Mouse (Mus musculus) limb, embryonic 13.5 days (tissue): ENCODE data around the gene Oxct2a. TPM values are rescaled to one million over a fixed set of nuclear protein-coding genes. Genes with fewer than 3 reads are reported as not detected.
"Not testable (repeated sequence)": the region's sequence is repeated elsewhere in the genome, so short reads cannot be mapped to it uniquely, and the experiment has no call there.

Experiments
- ATAC-seq: fragments of 200-750 bp; cut with Nextera tagmentation; 2 replicates; pipeline ENCODE4 v1.8.0; 2017; ENCODE audit warnings: low read depth, moderate number of reproducible peaks, moderate TSS enrichment; ENCODE audit not compliant: low FRiP score
- H3K27ac ChIP-seq: fragments of 300-500 bp; sonication (generic); 2 replicates; pipeline ENCODE4 v1.5.1; 2015; ENCODE audit warnings: inconsistent platforms, mild to moderate bottlenecking, moderate library complexity
- H3K27me3 ChIP-seq: fragments of 300-500 bp; sonication (generic); 2 replicates; pipeline ENCODE4 v1.6.1; 2015; ENCODE audit warnings: mild to moderate bottlenecking, inconsistent platforms
- H3K36me3 ChIP-seq: fragments of 300-500 bp; sonication (generic); 2 replicates; pipeline ENCODE4 v1.6.1; 2015; ENCODE audit warnings: inconsistent platforms, mild to moderate bottlenecking, moderate library complexity
- H3K4me1 ChIP-seq: fragments of 300-500 bp; sonication (generic); 2 replicates; pipeline ENCODE4 v1.6.1; 2015; ENCODE audit warnings: inconsistent platforms
- H3K4me2 ChIP-seq: fragments of 300-500 bp; sonication (generic); replicated peaks from 2 replicates; pipeline ENCODE4 v1.6.1; 2015; ENCODE audit warnings: inconsistent platforms, mild to moderate bottlenecking, moderate library complexity
- H3K4me3 ChIP-seq: fragments of 300-500 bp; sonication (generic); 2 replicates; pipeline ENCODE4 v1.5.1; 2015; ENCODE audit warnings: moderate library complexity, mild to moderate bottlenecking, inconsistent platforms
- H3K9ac ChIP-seq: fragments of 300-500 bp; sonication (generic); 2 replicates; pipeline ENCODE4 v1.6.1; 2015; ENCODE audit warnings: mild to moderate bottlenecking, inconsistent platforms
- H3K9me3 ChIP-seq: fragments of 300-500 bp; sonication (generic); 2 replicates; pipeline ENCODE4 v1.6.1; 2016; ENCODE audit warnings: inconsistent platforms
- WGBS: fragments of 180-500 bp; shearing (Covaris S2); methylation state at CpG from one replicate; pipeline ENCODE4 v1.1.7; 2015; 5-methylcytosine and 5-hydroxymethylcytosine counted together
- polyA plus RNA-seq: library from polyadenylated mRNA; unstranded; fragments of >200 nt; fragmentation: Nextera tagmentation; extraction: Ambion mirVana; gene quantifications from 2 replicates; pipeline ENCODE4 v1.2.1, GENCODE M21; 2015

Oxct2a gene
- polyA plus RNA-seq, 1 experiment from 2014 or later = not detected

GRCm38 (mm10) chr4:123311845-123312244, 11.6 kb downstream of the Oxct2a start:
- no peaks in the 10 kb centered on the region for H3K9me3 ChIP-seq
- H3K27me3 ChIP-seq = no peaks in the 10 kb centered on the region
- no peak for ATAC-seq
- H3K4me2 ChIP-seq = no peak overlapping the region
- no peaks in the 10 kb centered on the region for H3K36me3 ChIP-seq
- no peak overlapping the region for H3K27ac ChIP-seq
- 72% methylated on average over 7 of the region's 7 CpGs for WGBS
- H3K4me1 ChIP-seq = no peaks in the 10 kb centered on the region
- H3K9ac ChIP-seq = no peak overlapping the region
- no peak overlapping the region for H3K4me3 ChIP-seq

- Histone ChIP-seq H3K4me1 (no peaks in the 10 kb centered on the region), H3K36me3 (peaks cover 8% of the 10 kb centered on the region), H3K27me3 (no peaks in the 10 kb centered on the region), H3K9ac (no peak overlapping the region), H3K9me3 (no peaks in the 10 kb centered on the region), H3K4me2 (no peak overlapping the region), H3K27ac (no peak overlapping the region), H3K4me3 (no peak overlapping the region)
- WGBS = 51% methylated on average over 3 of the region's 3 CpGs
- ATAC-seq = no peak
Measured at GRCm38 (mm10) chr4:123308292-123308691, 15.1 kb downstream of the Oxct2a start.

- H3K36me3 ChIP-seq = peaks cover 21% of the 10 kb centered on the region
- H3K4me3 ChIP-seq = no peak overlapping the region
- H3K27ac ChIP-seq = no peak overlapping the region
- H3K9ac ChIP-seq = no peak overlapping the region
- no peak overlapping the region for H3K4me2 ChIP-seq
- WGBS = 75% methylated on average over 10 of the region's 10 CpGs
- no peaks in the 10 kb centered on the region for H3K27me3 ChIP-seq
- ATAC-seq = no peak
- H3K4me1 ChIP-seq = no peaks in the 10 kb centered on the region
- no peaks in the 10 kb centered on the region for H3K9me3 ChIP-seq
Measured at GRCm38 (mm10) chr4:123306999-123307398, 16.4 kb downstream of the Oxct2a start.

- Histone ChIP-seq H3K4me1 (no peaks in the 10 kb centered on the region), H3K27me3 (no peaks in the 10 kb centered on the region), H3K9ac (no peak overlapping the region), H3K4me2 (no peak overlapping the region), H3K9me3 (no peaks in the 10 kb centered on the region), H3K4me3 (no peak overlapping the region), H3K36me3 (peaks cover 32% of the 10 kb centered on the region), H3K27ac (no peak overlapping the region)
- 29% methylated on average over 3 of the region's 3 CpGs for WGBS
- ATAC-seq = peak; percentile 46; the same call in 1 of the 2 replicates
Measured at GRCm38 (mm10) chr4:123305789-123306188, 17.6 kb downstream of the Oxct2a start.

GRCm38 (mm10) chr4:123298980-123299670, 24.3 kb downstream of the Oxct2a start:
- no peak overlapping the region for H3K4me3 ChIP-seq
- ATAC-seq = no peak
- peaks cover 96% of the 10 kb centered on the region for H3K36me3 ChIP-seq
- H3K9ac ChIP-seq = no peak overlapping the region
- no peak overlapping the region for H3K4me2 ChIP-seq
- no peaks in the 10 kb centered on the region for H3K9me3 ChIP-seq
- H3K4me1 ChIP-seq = no peaks in the 10 kb centered on the region
- H3K27ac ChIP-seq = no peak overlapping the region
- 94% methylated on average over 11 of the region's 11 CpGs for WGBS
- no peaks in the 10 kb centered on the region for H3K27me3 ChIP-seq

- peaks cover 96% of the 10 kb centered on the region for H3K36me3 ChIP-seq
- no peak overlapping the region for H3K4me3 ChIP-seq
- H3K27me3 ChIP-seq = no peaks in the 10 kb centered on the region
- no peaks in the 10 kb centered on the region for H3K9me3 ChIP-seq
- H3K4me1 ChIP-seq = no peaks in the 10 kb centered on the region
- H3K9ac ChIP-seq = no peak overlapping the region
- 95% methylated on average over 4 of the region's 4 CpGs for WGBS
- no peak overlapping the region for H3K4me2 ChIP-seq
- H3K27ac ChIP-seq = no peak overlapping the region
- ATAC-seq = no peak
Measured at GRCm38 (mm10) chr4:123298226-123298625, 25.2 kb downstream of the Oxct2a start.

GRCm38 (mm10) chr4:123297195-123297960, 26.1 kb downstream of the Oxct2a start:
- Histone ChIP-seq H3K9me3 (no peaks in the 10 kb centered on the region), H3K4me2 (no peak overlapping the region), H3K36me3 (peaks cover 96% of the 10 kb centered on the region), H3K4me3 (no peak overlapping the region), H3K4me1 (no peaks in the 10 kb centered on the region), H3K9ac (no peak overlapping the region), H3K27me3 (no peaks in the 10 kb centered on the region), H3K27ac (no peak overlapping the region)
- WGBS = 94% methylated on average over 22 of the region's 22 CpGs
- ATAC-seq = no peak

GRCm38 (mm10) chr4:123296148-123296534, 27.3 kb downstream of the Oxct2a start:
- H3K4me1 ChIP-seq = no peaks in the 10 kb centered on the region
- H3K4me3 ChIP-seq = no peak overlapping the region
- no peak overlapping the region for H3K27ac ChIP-seq
- WGBS = 87% methylated on average over 5 of the region's 5 CpGs
- H3K9me3 ChIP-seq = no peaks in the 10 kb centered on the region
- ATAC-seq = no peak
- H3K27me3 ChIP-seq = no peaks in the 10 kb centered on the region
- no peak overlapping the region for H3K4me2 ChIP-seq
- H3K9ac ChIP-seq = no peak overlapping the region
- peaks cover 97% of the 10 kb centered on the region for H3K36me3 ChIP-seq

GRCm38 (mm10) chr4:123295516-123296147, 27.8 kb downstream of the Oxct2a start:
- no peak overlapping the region for H3K4me3 ChIP-seq
- H3K27ac ChIP-seq = no peak overlapping the region
- H3K9ac ChIP-seq = no peak overlapping the region
- H3K9me3 ChIP-seq = no peaks in the 10 kb centered on the region
- 86% methylated on average over 21 of the region's 21 CpGs for WGBS
- no peak for ATAC-seq
- H3K4me1 ChIP-seq = no peaks in the 10 kb centered on the region
- no peaks in the 10 kb centered on the region for H3K27me3 ChIP-seq
- no peak overlapping the region for H3K4me2 ChIP-seq
- H3K36me3 ChIP-seq = peaks cover 97% of the 10 kb centered on the region

GRCm38 (mm10) chr4:123295026-123295425, 28.4 kb downstream of the Oxct2a start:
- not testable (repeated sequence) for H3K9ac ChIP-seq, H3K27ac ChIP-seq, ATAC-seq, H3K4me1 ChIP-seq, H3K27me3 ChIP-seq, H3K9me3 ChIP-seq, H3K4me2 ChIP-seq, H3K4me3 ChIP-seq
- peaks cover 95% of the 10 kb centered on the region for H3K36me3 ChIP-seq
- WGBS = 87% methylated on average over 15 of the region's 15 CpGs

GRCm38 (mm10) chr4:123293661-123294443, 29.6 kb downstream of the Oxct2a start:
- no peak for ATAC-seq
- H3K4me2 ChIP-seq = no peak overlapping the region
- WGBS = 74% methylated on average over 7 of the region's 7 CpGs
- H3K36me3 ChIP-seq = peaks cover 95% of the 10 kb centered on the region
- no peaks in the 10 kb centered on the region for H3K4me1 ChIP-seq
- H3K9me3 ChIP-seq = no peaks in the 10 kb centered on the region
- H3K27me3 ChIP-seq = no peaks in the 10 kb centered on the region
- no peak overlapping the region for H3K4me3 ChIP-seq
- no peak overlapping the region for H3K9ac ChIP-seq
- no peak overlapping the region for H3K27ac ChIP-seq

- H3K4me3 ChIP-seq = no peak overlapping the region
- no peak overlapping the region for H3K4me2 ChIP-seq
- H3K9ac ChIP-seq = no peak overlapping the region
- no peak for ATAC-seq
- peaks cover 98% of the 10 kb centered on the region for H3K36me3 ChIP-seq
- no peak overlapping the region for H3K27ac ChIP-seq
- 84% methylated on average over 7 of the region's 7 CpGs for WGBS
- no peaks in the 10 kb centered on the region for H3K4me1 ChIP-seq
- no peaks in the 10 kb centered on the region for H3K27me3 ChIP-seq
- no peaks in the 10 kb centered on the region for H3K9me3 ChIP-seq
Measured at GRCm38 (mm10) chr4:123292989-123293388, 30.4 kb downstream of the Oxct2a start.
